12 mouse cellular contexts compared by ENCODE assay signal in the genomic region with DNA sequence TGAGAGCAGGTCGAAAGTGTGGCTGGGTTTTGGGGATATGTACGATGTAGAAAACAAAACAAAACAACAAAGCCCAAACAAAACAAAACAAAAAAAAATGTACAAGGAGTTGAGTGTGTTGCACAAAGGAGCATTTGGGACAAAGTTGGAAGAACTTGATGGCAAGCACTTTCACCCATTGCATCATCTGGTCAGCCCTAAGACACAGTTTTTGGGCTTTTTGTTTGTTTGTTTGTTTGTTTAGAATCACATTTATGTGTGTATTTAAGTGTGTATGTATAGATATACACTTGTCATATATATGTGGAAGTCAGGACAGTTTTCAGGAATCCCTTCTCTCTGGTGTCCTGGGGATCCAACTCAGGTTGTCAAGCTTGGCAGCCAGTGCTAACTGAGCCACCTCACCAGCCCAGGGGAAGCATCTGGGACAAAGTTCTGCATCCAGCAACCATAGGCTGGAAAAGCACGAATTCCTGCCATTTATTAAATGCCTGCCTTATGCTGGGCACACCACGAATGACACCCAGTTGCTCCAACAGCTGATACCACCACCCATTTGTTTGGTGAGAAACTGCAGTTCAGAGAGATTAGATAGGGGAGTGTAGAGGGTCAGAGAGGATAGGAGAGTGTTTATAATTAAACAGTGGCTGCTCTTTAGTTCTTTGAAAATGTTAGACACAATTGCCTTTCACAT. TPM values are rescaled to one million over a fixed set of nuclear protein-coding genes. Genes with fewer than 3 reads are reported as not detected.
DNase-seq lines count a peak whose midpoint lies in the region; ATAC-seq and TF ChIP-seq lines count a peak whose summit lies in the region.
"Had no signal": no experiment of that assay in that cellular context is flagged by ENCODE, and none has a peak within 500 bp of the region (broad histone marks: within the 10 kb centered on the region; RNA-seq: fewer than 3 reads in every experiment).

No protein-coding gene starts in this region.

- H3K9me3 ChIP-seq in CH12.LX (replicated peaks; ENCODE audit: low read length), result peaks cover 10% of the 10 kb centered on the region
- no peaks in the 10 kb centered on the region for H3K9me3 ChIP-seq in limb, embryonic 10.5 days (replicated peaks)

- H3K79me2 ChIP-seq in liver, adult 2 months (ENCODE audit: control insufficient read depth, insufficient read depth, low read length), result no peaks in the 10 kb centered on the region
- no peaks in the 10 kb centered on the region for H3K79me2 ChIP-seq in CH12.LX (replicated peaks; ENCODE audit: control insufficient read depth, extremely low read depth, insufficient read depth, poor library complexity, severe bottlenecking)

- H3K27me3 ChIP-seq in liver, adult 2 months (ENCODE audit: control insufficient read depth, insufficient read depth, low read length), result no peaks in the 10 kb centered on the region
- no peaks in the 10 kb centered on the region for H3K27me3 ChIP-seq in CH12.LX (replicated peaks)
- no peaks in the 10 kb centered on the region for H3K27me3 ChIP-seq in limb, embryonic 10.5 days (ENCODE audit: low read depth, poor library complexity, severe bottlenecking)
- H3K27me3 ChIP-seq: Patski had no signal

- WGBS in liver, adult 2 months, result 26% methylated on average over 4 of the region's 4 CpGs
- 47% methylated on average over 4 of the region's 4 CpGs for WGBS in limb, embryonic 10.5 days

- H3K36me3 ChIP-seq in liver, adult 2 months (ENCODE audit: control insufficient read depth, insufficient read depth, low read length), result no peaks in the 10 kb centered on the region
- no peaks in the 10 kb centered on the region for H3K36me3 ChIP-seq in CH12.LX (replicated peaks in 1 of 2; ENCODE audit: control insufficient read depth in 1 of 2, insufficient read depth in 1 of 2, low read length in 1 of 2)
- no peaks in the 10 kb centered on the region for H3K36me3 ChIP-seq in limb, embryonic 10.5 days

- ATAC-seq in megakaryocyte-erythroid progenitor cell, adult 5-6 weeks (replicated peaks; ENCODE audit: low FRiP score, low TSS enrichment, poor library complexity, severe bottlenecking), result peak; percentile 56; the same call in 1 of the 2 replicates
- ATAC-seq: Patski had no signal

- H3K9ac ChIP-seq in liver, adult 2 months (ENCODE audit: low read depth, low read length), result no peak overlapping the region
- 0 out of 2 replicates have a peak overlapping the region, but pooled peaks have one; percentile 13 for H3K9ac ChIP-seq in CH12.LX (ENCODE audit: insufficient read depth, low read depth)

- dilution Hi-C loops in CH12.LX (cut with MboI; ENCODE audit: extremely low pct_ligation_motif_present, extremely low pct_unique_long_range_greater_than_20kb, low sequenced_read_pairs), result no loop called here

- H3K4me3 ChIP-seq in liver, adult 2 months (ENCODE audit: insufficient read depth, low read depth, low read length), result no peak overlapping the region
- no peak overlapping the region for H3K4me3 ChIP-seq in CH12.LX (replicated peaks in 1 of 3; ENCODE audit: low read depth in 2 of 3, low read length in 2 of 3, poor library complexity in 1 of 3)
- H3K4me3 ChIP-seq in limb, embryonic 10.5 days, result no peak overlapping the region

- TF ChIP-seq POLR2A in liver, adult 2 months (IDR thresholded peaks at IDR 0.05; ENCODE audit: extremely low read depth, insufficient read depth, low read length), result no peak
- no peak for TF ChIP-seq POLR2A in CH12.LX (IDR thresholded peaks at IDR 0.05; ENCODE audit: low read depth, low read length)

- no peak overlapping the region for H3K27ac ChIP-seq in liver, adult 2 months (replicated peaks; ENCODE audit: insufficient read depth, low read depth, low read length)
- peak overlapping the region; percentile 78 for H3K27ac ChIP-seq in CH12.LX (ENCODE audit: insufficient read depth, low read depth)
- H3K27ac ChIP-seq in limb, embryonic 10.5 days, result peak overlapping the region; percentile 68

- in situ Hi-C loops in CH12.LX (cut with MboI; ENCODE audit: low pct_ligation_motif_present, low pct_unique_long_range_greater_than_20kb, low sequenced_read_pairs), result no loop called here

- H3K4me1 ChIP-seq in liver, adult 2 months (ENCODE audit: control insufficient read depth, insufficient read depth, low read length), result peaks cover 10% of the 10 kb centered on the region; the same call in 1 of the 2 replicates
- peaks cover 39 to 75% of the 10 kb centered on the region in 2 experiments for H3K4me1 ChIP-seq in CH12.LX (ENCODE audit: control insufficient read depth in 1 of 2, insufficient read depth in 2 of 2)
- H3K4me1 ChIP-seq in limb, embryonic 10.5 days, result peaks cover 41% of the 10 kb centered on the region

- H3K4me2 ChIP-seq in CH12.LX (ENCODE audit: insufficient read depth, low read depth, poor library complexity, severe bottlenecking), result 0 out of 2 replicates have a peak overlapping the region, but pooled peaks have one; percentile 4

- no peak for TF ChIP-seq CTCF in liver, adult 2 months (IDR thresholded peaks at IDR 0.05; ENCODE audit: low read depth, low read length)
- no peak for TF ChIP-seq CTCF in CH12.LX (conservative IDR thresholded peaks at IDR 0.05 in 1 of 2, IDR thresholded peaks at IDR 0.05 in 1 of 2; ENCODE audit: low read depth in 2 of 2, low read length in 2 of 2)

- TF ChIP-seq EP300 in CH12.LX (IDR thresholded peaks at IDR 0.05; ENCODE audit: low read length), result peak; percentile 34; the same call in 1 of the 2 replicates

- TF ChIP-seq RAD21 in CH12.LX (IDR thresholded peaks at IDR 0.05; ENCODE audit: low read depth, low read length), result no peak; the same call in 1 of the 2 replicates

- peak; percentile 50 for DNase-seq in liver, adult 2 months (ENCODE audit: extremely low read depth, low read depth, low spot score)
- no peak for DNase-seq in liver
- no peak for DNase-seq in CH12.LX (ENCODE audit: extremely low read depth)
- DNase-seq in limb, embryonic 10.5 days (ENCODE audit: low spot score), result no peak
- DNase-seq in gastrocnemius, postnatal 4 days (ENCODE audit: low spot score in 2 of 2), result no peak
- DNase-seq in ovary, postnatal 10 days (ENCODE audit: low spot score), result no peak
- DNase-seq in cerebellum, adult 9-10 months, result no peak
- DNase-seq: cerebellum, postnatal 25 days; right cerebral cortex, postnatal 14 days had no signal

TF ChIP-seq in CH12.LX, 34 proteins besides CTCF, POLR2A, EP300 and RAD21:
- no peak for TF ChIP-seq IRF4 (IDR thresholded peaks at IDR 0.05; ENCODE audit: low read depth, low read length)
- no peak for TF ChIP-seq USF2 (conservative IDR thresholded peaks at IDR 0.05; ENCODE audit: low read depth, low read length)
- no peak for TF ChIP-seq NRF1 (IDR thresholded peaks at IDR 0.05; ENCODE audit: low read depth, low read length)
- peak; percentile 69; the same call in 1 of the 2 replicates for TF ChIP-seq MYC (IDR thresholded peaks at IDR 0.05; ENCODE audit: low read depth, low read length)
- TF ChIP-seq MEF2A (IDR thresholded peaks at IDR 0.05; ENCODE audit: borderline replicate concordance, low read depth, low read length), result no peak
- TF ChIP-seq ZMIZ1 (IDR thresholded peaks at IDR 0.05; ENCODE audit: low read depth, low read length), result no peak
- TF ChIP-seq ELF1 (IDR thresholded peaks at IDR 0.05; ENCODE audit: low read depth, low read length), result peak; percentile 45; the same call in 1 of the 2 replicates
- TF ChIP-seq SIN3A (IDR thresholded peaks at IDR 0.05; ENCODE audit: low read length), result peak; percentile 18; the same call in 1 of the 2 replicates

RNA-seq across cellular contexts. Expression of gene Dgkd, which starts 5.5 kb away (rescaled TPM):
- total RNA-seq in liver, adult 2 months (2014; rRNA removed), result 12.4 and 14.8 TPM in 2 replicates
- 7.1 and 9.6 TPM in 2 replicates for polyA plus RNA-seq in liver, adult 2 months (2012; rRNA removed)
- total RNA-seq in CH12.LX (2012; rRNA removed) (73.4 and 89.9 TPM in 2 replicates), CH12.LX (2014; rRNA removed) (57.5 and 58.0 TPM in 2 replicates)
- polyA plus RNA-seq in CH12.LX (2012; ENCODE audit: insufficient read length, low read depth), result 73.8 and 77.3 TPM in 2 replicates
- polyA plus RNA-seq in limb, embryonic 10.5 days (2016; fragmentation: Nextera tagmentation; extraction: Ambion mirVana), result 38.8 and 39.7 TPM in 2 replicates
- 35.7 and 42.1 TPM in 2 replicates for total RNA-seq in megakaryocyte-erythroid progenitor cell, adult 5-6 weeks (2014; fragmentation: Nextera tagmentation)
- total RNA-seq in megakaryocyte-erythroid progenitor cell, adult 5-6 weeks (2017), result 17.5 and 26.8 TPM in 2 replicates
- total RNA-seq in gastrocnemius, postnatal 4 days (2021), result 10 to 100 TPM; 48.4 to 50.2 TPM

RNA-seq across cellular contexts. Expression of gene Sag, which starts 44.1 kb away (rescaled TPM):
- 0.09 and 0.27 TPM in 2 replicates for total RNA-seq in liver, adult 2 months (2014; rRNA removed)
- polyA plus RNA-seq in liver, adult 2 months (2012; rRNA removed), result 0.15 TPM in 1 of 2 replicates, not detected in the other
- total RNA-seq in CH12.LX (2012; rRNA removed) (1.0 and 2.5 TPM in 2 replicates), CH12.LX (2014; rRNA removed) (0.19 TPM in 1 of 2 replicates, not detected in the other)
- 0.45 and 2.0 TPM in 2 replicates for polyA plus RNA-seq in CH12.LX (2012; ENCODE audit: insufficient read length, low read depth)
- polyA plus RNA-seq in limb, embryonic 10.5 days (2016; fragmentation: Nextera tagmentation; extraction: Ambion mirVana), result 3.7 and 4.9 TPM in 2 replicates
- total RNA-seq in megakaryocyte-erythroid progenitor cell, adult 5-6 weeks (2014; fragmentation: Nextera tagmentation), result 2.1 and 3.2 TPM in 2 replicates
- 0.95 and 2.0 TPM in 2 replicates for total RNA-seq in megakaryocyte-erythroid progenitor cell, adult 5-6 weeks (2017)
- total RNA-seq in gastrocnemius, postnatal 4 days (2021), result under 1 TPM; 0.47 to 0.74 TPM
- total RNA-seq: midbrain, postnatal 0 days had no signal
